Mouse (Mus musculus): Measurements from ENCODE around the gene Ube2j2.
A peak's percentile ranks its signal among the peaks of the same experiment; 100 is the strongest.

Gene Ube2j2

DNA sequence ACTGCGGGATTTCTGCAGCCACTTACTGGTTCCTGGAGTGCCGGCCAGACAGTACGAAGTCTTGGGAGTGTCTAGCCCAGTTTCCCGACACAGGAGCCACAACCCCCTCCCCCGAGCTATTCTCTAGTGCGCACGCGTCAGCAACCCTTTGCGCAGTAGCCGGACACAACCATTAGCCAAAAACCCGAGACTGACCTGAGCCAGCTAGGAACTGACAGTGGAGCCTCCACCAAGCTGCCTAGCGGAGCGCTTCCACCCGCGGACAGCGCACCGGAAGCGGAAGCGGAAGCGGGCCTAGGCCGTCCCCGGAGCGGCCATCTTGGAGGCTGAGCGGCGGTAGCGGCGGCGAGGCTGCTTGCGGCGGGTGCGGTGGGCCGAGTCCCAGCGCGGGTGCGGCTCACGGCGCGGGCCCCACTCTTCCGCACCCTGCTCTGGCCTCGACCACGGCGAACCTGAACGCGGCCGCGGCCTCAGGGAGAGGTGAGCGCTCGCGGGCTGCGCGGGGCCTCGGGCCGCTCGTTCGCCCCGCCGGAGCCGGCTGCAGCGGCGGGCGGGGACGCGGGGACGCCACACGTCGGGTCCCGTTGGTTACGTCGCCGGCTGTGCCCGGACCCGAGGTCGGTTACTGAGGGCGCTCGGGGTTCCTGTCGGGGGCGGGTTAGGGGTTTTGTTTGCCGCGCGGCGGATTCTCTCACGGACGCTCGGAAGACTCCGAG lies at the start of gene Ube2j2:
TSS of gene Ube2j2 (plus strand) at position 298 of the 716 bp plus-strand sequence.
- peak; percentile 94 for DNase-seq (ENCODE audit: low read depth, low spot score)

DNA sequence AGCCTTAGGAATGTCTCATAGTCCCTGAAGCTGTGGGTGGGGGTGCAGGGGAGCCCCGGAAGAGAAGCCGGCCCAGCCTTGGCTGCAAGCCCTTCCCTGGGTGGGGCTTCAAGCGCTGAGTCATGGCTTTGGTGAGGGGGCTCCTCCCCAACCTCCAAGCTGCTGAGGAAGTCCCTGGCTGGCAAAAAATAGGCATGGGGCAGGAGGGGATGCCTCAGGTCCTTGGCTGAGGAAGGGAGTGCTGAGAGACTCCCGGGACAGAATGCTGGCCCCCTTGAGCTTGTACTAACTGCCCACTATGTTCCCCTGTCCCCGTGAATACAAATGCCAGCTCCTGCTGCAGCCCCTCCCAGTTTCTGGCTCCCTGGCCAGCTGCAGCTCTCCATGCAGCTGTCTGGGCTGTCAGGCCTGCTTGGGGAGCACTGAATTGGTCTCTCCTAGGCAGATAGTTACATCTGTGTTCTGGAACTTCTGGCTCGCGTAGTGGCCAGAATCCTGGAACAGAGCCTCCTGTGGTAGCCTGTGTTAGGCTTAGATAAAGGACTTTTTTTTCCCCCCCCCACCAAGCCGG lies 49.2 kb upstream of the Ube2j2 start:
- DNase-seq (ENCODE audit: low read depth, low spot score): peak; percentile 50

DNA sequence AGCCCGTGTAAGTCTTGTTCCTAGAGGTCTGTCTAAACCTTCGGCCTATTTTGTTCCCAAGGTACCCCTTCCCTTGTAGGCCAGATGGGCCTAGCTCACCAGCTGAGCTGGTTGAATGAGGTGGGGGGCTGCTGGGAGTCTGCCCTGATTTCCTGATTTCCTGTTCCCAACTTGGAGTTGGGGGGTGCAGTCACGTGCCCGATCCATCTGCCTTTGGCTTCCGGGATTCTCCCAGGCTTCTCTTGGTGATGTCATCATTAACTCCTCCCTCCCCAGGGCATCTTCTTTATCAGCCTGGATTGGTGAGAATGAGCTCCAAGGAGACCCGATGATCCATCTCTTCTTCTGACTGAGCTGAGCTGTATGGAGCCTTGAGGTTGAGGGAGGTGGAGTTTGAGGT lies 48.4 kb upstream of the Ube2j2 start:
- DNase-seq (ENCODE audit: low read depth, low spot score): no peak

DNA sequence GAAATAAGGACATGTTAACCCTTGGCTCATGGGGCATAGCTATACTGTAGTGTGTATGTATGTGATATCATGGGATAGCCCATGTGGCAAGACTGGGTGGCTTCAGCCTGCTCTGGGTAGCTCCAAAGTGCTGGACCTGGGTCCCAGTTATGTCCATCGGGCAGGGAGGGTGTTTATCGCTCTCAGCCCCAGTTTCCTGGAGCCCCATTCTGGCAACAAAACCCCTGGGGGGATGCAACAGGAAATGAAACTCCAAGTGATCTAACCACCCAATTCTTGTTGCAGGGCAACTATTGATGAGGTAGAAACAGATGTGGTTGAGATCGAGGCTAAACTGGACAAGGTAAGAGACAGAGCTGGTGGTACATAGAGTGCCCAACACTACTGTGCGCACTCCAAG lies 47.8 kb upstream of the Ube2j2 start:
- DNase-seq (ENCODE audit: low read depth, low spot score): no peak

DNA sequence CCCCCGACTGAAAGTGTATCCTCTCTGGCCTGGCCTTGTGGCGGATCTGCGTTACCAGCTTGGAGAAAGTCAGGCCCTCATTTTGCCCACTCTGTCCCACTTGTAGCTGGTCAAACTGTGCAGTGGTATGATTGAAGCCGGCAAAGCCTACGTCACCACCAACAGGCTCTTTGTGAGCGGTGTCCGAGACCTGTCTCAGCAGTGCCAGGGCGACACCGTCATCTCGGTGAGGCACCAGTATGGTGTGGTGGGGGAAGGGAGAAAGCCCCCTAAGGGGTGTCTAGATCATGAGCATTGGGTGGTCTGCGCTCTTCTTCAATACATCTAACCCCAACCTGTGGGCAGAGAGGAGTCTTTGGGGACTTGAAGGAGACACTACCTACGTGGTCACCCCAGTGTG lies 47.2 kb upstream of the Ube2j2 start:
- DNase-seq (ENCODE audit: low read depth, low spot score): no peak

DNA sequence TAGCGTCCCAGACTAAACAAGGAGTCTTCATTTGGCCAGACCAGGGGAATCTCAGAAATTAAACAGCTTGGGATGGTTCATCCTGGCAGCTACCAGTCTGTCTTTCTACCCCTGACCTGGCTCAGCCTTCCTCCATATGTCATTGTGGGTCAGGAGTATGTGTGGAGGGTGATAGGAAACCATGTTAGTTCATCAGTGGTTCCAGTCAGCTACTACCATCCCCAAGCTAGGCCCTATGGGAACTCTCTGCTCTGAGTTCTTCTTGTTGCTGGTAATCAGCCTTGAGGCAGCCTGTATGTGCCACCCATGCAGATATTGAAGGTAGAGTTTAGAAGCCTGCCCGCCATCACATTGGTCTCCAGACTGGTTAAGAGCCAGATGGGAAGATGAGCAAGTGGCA lies 45.3 kb upstream of the Ube2j2 start:
- no peak for DNase-seq (ENCODE audit: low read depth, low spot score)

DNA sequence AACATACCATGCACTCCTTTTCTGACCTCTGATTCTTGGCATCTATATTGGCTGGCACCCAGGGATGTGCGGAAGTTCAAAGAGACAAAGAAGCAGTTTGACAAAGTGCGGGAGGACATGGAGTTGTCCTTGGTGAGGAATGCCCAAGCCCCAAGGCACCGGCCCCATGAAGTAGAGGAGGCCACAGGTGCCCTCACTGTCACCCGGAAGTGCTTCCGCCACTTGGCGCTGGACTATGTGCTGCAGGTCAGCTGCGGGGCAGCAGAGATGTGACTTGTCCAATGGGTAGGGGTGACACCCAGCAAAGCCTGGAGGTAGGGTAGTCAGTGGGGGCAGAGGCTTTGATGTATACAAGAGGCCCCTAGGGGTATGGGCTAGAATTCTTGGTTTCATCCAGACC lies 44.3 kb upstream of the Ube2j2 start:
- DNase-seq (ENCODE audit: low read depth, low spot score): no peak

DNA sequence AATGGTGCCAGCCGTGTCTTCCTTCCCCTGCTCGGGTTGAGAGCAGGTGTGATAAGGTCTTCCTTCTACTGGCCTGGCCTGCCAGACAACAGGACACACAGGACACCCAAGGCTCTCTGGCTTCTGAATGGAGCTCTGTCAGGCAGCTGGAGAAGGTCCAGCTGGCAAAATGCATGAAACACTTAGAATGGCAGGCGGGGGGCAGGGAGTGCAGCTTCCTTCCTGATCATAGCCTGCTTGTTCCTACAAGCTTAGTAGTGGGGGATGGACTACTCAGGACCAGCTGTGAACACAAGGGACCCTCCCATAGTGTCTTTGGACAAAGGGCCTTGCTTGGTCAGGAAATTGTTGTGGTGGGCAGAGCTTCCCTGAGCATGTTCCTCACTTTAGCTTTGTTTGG lies 42.4 kb upstream of the Ube2j2 start:
- no peak for DNase-seq (ENCODE audit: low read depth, low spot score)

DNA sequence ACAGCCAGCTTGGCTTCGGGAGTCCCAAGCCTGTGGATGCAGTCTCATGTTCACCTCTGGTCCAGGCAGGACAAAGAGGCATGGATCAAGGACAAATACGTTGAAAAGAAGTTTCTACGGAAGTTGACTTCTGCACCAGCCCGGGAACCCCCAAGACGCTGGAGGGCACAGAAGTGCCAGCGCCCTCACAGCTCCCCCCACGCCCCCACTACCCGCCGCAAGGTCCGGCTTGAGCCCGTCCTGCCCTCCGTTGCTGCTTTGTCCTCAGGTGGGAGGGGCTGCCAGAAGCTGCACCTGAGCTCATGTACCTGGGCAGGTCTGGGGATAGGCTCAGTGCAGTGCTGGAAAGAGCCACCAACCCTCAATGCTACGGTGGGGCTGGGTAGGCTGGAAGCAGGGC lies 40.4 kb upstream of the Ube2j2 start:
- DNase-seq (ENCODE audit: low read depth, low spot score): no peak

DNA sequence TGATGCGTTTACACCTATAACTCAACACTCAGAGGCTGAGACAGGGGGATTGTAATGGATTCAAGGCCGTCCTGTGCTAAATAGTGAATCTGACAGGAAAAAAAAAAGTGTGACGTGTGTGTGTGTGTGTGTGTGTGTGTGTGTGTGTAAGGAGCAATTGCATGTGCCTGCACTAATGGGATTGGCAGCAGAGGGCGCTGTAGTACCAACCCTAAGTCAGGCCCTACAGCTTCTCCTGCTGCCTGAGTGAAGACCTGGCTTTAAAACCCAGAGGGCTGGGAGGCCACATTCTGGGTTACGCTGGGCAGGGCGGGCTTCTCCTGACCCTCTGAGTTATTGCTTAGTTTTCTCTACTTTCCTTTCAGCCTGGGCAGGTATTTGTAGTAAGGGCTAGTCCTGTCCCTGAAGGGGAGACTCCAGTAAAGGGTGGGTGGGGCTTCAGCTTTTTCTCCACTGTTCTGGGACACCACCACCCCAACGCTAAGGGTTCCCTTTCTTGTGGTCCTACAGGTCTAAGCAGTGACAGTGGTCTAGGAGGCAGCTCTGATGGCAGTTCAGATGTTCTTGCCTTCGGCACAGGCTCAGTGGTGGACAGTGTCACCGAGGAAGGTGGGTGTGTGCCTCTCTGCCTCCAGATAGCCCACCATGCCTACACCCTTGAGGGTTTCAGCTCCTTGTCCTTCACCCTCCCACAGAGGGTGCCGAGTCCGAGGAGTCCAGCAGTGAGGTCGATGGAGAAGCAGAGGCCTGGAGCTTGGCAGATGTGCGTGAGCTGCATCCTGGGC lies 39.1 kb upstream of the Ube2j2 start:
- peak; percentile 35 for DNase-seq (ENCODE audit: low read depth, low spot score)

DNA sequence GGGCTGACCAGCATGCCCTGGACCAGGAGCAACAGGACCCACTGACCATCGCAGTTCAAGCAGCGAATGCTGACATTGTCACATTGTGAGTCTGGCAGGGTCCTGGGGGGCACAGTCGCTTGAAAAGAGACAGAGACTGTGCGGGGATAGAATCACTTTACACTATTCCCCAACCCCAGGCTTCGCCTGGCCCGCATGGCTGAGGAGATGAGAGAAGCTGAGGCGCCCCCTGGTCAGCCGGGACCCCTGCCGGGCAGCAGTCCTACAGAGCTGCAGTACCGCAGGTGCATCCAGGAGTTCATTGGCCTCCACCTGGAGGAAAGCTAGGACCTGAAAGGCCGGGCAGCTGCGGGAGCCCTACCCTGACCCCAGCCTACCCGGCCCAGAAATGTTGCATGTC lies 38.0 kb upstream of the Ube2j2 start:
- no peak for DNase-seq (ENCODE audit: low read depth, low spot score)

DNA sequence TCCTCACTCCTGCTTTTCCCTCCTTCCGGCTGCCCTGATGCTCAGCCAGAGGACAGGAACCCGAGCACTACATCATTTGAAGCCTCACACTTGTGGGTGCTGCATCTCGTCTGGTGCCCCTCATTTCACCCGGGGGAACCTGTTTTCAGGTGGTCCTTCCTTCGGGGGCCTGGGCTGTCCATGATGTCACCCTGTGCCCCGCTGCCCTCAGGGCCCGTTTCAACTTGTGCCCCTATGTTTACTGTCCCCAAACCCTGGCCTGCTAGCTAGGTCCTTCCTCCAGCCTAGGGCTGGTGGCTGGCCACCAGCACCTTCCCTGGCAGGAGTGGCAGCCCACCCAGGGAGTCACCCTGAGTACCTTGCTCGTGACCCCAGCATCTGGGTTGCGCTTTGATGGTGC lies 37.5 kb upstream of the Ube2j2 start:
- DNase-seq (ENCODE audit: low read depth, low spot score): no peak

DNA sequence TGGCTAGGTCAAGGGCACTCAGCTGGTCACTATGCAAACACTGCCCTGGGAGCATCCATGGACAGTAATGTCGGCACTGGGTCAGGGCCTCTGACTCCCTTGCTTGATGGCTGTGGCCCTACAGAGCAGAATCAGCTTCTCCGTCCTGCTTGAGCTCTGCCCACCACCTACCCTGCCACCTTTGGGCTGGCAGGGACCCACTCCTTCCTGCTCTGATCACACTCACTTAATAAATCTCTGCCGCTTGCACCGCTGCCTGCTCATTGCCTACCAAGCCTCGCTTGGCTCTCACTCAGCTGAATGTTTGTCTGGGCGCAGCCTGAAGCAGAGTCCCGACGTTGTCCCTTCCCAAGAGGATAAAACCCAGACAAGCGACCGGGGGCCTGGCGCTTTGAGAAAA lies 36.6 kb upstream of the Ube2j2 start:
- no peak for DNase-seq (ENCODE audit: low read depth, low spot score)

DNA sequence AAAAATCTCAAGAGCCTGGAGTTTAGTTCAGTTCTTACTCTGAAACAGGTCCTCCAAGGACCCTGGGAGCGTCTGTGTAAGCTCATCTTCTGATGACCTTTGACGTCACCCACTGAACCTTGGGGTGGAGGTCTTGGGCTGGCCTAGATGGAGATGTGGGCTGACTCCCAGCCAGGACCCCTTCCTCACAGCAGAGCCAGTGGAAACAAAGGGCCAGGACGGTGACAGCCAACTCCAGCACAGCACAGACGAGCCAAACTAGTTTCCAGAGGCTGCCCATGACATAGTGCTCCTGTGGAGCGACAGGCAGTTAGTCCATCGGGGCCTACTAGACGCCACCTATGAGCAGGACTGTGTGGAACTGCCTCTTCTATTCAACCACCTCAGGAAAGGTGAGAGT lies 35.4 kb upstream of the Ube2j2 start:
- DNase-seq (ENCODE audit: low read depth, low spot score): no peak

DNA sequence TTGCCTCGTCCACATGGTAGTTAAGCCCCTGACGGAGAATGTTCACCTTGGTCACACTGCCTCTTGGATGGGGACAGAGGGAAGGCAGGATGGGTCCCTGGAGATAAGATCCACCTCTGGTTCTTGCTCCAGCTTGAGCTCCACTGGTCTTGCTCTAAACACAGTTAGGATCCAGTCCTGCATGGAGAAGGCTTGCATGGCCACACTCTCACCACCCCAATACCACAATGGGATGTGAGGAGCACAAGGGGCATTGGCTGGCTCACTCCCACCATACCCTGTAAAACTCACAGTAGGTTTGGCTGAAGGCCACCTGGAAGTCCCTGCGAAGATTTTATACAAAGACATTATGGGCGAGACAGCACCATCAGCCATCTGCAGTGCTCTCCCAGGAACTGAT lies 34.9 kb upstream of the Ube2j2 start:
- no peak for DNase-seq (ENCODE audit: low read depth, low spot score)

DNA sequence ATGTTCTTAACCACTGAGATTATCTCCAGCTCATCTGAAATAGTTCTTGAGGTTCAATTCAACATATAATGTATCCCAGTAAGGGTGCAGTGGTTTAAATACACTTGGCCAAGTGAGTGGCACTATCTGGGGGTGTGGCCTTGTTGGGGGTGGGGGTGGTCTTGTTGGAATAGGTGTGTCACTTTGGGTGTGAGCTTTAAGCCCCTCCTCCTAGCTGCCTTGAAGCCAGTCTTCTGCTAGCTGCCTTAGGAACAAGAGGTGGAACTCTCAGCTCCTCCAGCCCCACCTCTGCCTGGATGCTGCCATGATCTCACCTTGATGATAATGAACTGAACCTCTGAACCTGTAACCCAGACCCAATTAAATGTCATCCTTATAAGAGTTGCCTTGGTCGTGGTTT lies 11.6 kb upstream of the Ube2j2 start:
- DNase-seq (ENCODE audit: low read depth, low spot score): no peak

DNA sequence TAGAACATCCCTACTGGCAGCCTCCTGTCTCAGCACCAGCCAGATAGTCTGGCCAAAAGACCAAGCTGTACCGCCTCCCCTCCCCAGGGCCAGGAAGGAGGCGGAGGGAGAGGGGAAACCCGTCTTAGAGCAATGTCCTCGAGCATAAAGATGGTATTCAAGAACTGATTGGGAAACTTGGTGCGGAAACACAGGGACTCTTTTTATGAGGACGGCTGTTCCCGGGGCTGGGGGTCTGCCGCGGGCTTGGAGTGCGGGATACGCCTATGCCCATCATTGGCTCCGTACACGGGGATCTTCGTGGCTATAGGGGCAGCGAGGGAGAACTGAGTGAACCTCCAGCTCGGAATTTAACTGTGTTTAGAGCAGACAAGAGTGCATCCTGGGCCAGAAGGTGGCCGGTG lies 580 bp upstream of the Ube2j2 start:
- DNase-seq (ENCODE audit: low read depth, low spot score): peak; percentile 45

DNA sequence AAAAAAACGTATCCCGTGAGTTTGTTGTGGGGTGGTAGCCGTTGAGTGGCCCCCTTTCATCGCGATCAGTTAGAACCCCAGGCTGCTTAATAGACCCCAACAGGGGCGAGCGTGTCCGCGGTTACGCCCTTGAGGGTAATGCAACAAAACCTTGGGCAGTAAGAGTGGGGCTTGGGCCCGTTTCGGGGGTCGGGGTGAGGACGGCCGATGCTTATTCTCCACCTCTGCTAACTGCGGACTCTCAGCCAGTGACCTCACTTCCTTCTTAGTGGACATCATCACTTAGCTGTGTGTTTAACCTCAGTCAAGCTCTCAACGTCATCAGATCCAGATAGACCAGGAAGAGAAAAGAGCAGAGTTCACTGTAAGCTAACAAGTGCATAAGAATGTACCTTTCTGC lies 640 bp downstream of the Ube2j2 start:
- peak; percentile 65 for DNase-seq (ENCODE audit: low read depth, low spot score)

DNA sequence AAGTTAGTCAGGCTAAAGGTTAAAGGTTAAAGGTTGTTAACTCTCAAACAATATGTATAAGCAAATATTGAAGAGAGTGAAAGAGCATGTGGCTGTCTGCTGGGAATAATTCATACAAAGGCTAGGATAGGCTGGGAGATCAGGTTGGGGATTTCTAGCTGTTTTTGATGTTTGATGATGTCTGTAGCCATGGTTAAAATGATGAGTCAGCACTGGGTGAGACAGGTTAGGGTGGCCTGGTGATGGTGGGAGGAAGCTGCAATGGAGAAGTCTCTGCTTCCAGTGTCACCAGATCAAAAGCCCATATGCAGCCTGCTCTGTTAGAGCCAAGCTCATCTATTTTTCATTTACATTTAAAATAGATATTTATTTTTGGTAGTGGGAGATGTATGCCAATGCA lies 3.5 kb downstream of the Ube2j2 start:
- DNase-seq (ENCODE audit: low read depth, low spot score): no peak

DNA sequence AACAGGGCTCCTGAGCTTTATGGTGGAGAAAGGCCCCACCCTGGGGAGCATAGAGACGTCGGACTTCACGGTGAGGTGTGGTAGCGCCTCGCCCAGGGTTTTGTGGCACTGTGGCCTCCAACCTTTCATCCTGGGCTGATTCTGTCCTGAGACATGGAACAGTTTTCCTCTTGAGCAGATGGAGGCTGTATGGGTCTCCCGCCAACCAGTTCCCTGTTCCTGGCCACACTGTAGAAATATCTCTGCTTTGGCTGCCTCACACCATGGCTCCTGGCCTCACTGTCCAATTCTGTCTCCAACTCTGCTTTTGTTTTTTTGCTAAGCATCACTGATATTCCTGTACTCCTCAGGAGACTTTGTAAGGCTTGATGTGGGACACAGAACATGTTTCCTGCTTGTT lies 11.9 kb downstream of the Ube2j2 start:
- DNase-seq (ENCODE audit: low read depth, low spot score): no peak

DNA sequence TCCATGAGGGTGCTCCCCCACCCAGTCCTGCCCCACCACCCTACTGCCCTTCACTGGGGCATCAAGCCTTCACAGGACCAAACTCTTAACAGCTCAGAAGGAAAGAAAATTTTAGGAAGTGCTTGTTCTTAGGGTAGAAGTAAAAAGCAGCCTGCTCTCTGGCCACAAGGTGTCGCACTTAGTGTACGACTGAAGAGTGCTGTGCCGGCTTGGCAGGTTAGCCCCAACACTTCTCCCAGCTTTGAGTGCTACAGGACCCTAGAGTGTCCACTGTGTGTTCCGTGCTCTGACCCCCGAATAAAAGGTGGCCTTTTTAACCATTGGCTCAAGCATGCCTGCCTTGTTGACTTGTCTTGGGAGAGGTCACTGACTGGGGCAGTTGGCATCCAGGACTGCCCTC lies 15.6 kb downstream of the Ube2j2 start:
- DNase-seq (ENCODE audit: low read depth, low spot score): peak; percentile 83

DNA sequence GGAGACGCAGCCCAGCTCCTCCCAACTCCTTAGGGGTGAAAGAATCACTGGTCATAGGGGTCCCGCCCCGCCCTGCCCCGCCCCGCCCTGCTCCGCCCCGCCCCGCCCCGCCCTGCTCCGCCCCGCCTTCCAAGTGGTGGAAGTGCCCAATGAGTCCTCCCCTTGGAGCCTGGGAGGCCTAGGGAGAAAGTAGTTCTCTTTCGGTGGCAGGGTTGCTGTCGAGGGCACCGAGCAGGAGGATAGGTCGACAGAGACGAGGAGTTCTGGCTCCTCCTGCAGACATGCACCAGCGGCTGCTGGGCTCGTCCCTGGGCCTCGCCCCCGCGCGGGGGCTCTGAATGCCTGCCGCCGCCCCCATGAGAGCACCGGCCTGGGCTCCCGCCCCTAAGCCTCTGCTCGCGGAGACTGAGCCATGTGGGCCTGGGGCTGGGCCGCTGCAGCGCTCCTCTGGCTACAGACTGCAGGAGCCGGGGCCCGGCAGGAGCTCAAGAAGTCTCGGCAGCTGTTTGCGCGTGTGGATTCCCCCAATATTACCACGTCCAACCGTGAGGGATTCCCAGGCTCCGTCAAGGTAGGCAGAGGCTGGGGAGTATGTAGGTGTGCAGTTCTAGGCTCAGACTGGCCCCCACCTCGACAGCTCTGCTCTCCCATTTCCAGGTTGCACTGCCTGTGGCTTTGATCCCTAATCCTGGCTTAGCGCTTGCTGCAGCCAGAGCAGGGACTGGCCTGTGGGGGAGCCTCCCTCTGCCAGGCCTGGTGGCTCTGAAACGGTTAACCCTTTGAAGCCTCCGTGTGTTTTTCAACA lies 18.7 kb downstream of the Ube2j2 start, which contains the start of gene C1qtnf12:
TSS of gene C1qtnf12 (plus strand) at position 152 of the 805 bp plus-strand sequence.
- DNase-seq (ENCODE audit: low read depth, low spot score): peak; percentile 58
